Mouse (Mus musculus): ENCODE measurements at regions not wholly inside any gene's neighbourhood (a gene's known extent, or its start where the extent isn't known, plus 50 kb on each side); places are given as distances from the start of the nearest gene placed in this dataset.
"Not testable (repeated sequence)": the region's sequence is repeated elsewhere in the genome, so short reads cannot be mapped to it uniquely, and the experiment has no call there.

DNA sequence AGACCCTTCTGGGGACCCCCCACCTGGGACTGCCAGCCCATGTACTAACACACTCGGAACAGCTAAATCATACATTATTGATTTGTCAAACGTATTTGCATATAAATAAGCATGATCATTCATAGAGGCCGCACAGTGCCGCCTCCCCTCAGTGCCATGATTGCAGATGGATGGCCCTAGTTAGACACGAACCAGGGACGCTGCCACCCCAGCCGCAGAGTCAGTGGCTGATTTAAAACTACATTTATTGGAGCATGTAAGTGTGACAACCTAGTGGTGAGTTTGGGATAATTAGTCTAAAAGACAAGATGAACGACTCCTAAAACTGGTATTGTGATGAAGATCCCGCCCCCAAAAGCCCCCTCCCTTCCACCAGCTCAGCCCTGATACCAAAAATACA, 138.3 kb upstream of the Top1 start:
- DNase-seq (ENCODE audit: low spot score in 2 of 2): no peak

DNA sequence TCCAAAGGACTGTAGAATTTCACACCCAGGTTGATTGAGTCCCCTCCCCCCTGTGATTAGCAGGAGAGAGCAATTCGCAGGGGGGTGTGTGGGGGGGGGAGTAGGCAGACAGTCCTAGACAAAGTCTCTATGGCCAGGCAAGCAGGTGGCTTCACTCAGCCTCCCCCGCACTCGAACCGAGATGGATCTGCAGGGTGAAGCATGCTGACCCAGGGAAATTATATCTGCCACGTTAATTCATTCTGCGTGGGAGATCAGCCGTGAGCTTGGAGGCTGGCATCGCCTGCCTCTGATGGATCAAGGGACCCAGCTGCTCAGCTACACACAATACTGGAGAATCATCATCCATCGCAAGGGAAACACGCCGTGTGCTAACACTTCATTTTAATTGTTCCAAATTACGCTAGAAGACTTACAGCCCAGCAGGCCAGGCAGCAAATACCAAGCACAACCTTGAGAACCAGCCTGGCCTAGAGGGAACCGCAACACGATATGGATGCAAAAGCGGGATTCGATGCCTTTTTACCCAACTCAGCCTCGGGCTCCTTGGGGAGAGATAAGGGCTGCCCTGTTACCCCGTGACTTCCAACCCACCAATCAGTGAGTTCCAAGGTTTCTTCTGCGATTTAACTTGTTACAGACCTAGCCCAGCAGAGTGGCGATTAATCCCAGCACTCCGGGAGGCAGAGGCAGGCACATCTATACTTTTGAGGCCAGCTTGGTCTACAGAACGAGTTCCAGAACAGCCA, 137.7 kb upstream of the Top1 start:
- peak; percentile 7 to 10 for DNase-seq (ENCODE audit: low spot score in 2 of 2)

DNA sequence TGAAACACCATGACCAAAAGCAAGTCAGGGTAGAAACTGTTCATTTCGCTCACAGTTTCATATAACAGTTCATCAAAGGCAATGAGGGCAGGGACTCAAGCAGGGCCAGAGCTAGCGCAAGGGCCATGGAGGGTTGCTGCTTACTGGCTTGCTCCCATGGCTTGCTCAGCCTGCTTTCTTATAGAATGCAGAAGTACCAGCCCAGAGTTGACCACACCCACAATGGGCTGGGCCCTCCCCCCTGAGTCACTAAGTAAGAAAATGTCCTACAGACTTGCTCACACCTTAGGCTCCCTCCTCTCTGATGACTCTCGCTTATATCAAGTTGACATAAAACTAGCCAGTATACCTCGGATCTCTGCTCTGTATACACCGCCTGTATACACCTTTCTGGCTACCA, 135.5 kb upstream of the Top1 start:
- no peak for DNase-seq (ENCODE audit: low spot score in 2 of 2)

DNA sequence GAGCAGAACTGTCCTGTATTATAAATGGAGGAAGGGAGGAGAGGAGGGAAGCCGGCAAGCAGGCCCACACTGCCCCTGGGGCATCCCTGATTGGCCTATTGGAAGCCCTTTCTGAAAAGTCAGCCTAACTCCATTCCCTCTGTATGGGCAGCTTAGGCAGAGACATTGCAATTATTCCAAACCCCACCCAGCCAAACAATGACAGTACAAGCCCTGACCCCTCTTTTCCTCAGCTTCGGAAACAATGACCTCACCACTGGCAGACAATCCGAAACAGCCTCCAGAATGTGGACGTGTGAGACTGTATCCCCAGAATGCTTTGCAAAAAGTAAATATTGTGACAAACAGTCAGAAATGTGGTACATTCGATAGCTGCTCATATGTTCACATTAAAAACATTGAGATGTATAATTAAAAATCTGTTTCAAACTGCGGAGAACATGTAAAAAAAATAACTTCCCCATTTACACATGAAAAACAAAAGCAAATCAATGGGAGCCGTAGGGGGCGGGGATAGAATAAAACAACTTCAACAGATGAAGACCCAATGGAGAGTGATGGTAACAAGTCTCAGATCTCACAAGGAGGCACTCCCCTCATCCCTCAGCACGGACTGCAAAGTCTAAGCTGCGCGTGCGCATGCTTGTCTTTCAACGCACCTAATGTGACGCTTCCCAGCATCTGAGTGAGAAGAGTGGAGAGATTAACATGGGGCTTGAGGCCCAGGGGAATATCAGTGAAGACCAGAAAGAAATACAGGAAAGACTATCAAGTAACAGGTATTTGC, 134.9 kb upstream of the Top1 start:
- peak in 1 of 2 experiments; percentile 8 for DNase-seq (ENCODE audit: low spot score in 2 of 2)

DNA sequence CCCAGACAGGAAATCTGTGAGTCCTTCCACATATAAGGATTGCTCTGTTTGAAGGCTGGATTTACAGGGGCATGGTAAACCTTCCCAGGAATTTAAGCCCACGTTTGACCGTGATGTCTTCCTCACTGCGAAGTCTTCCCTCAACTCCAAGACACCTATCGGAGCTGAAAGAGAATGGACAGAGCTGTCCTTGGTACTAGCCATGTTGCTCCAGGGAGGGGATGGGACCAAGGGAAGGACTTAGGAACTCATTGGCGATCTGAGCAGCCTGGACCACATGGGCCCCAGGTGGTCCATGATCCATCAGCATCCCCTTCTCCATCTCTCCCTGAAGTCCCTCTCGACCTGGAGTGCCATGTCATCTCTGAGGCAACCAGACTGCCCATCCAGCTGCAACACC, 130.1 kb upstream of the Top1 start:
- DNase-seq (ENCODE audit: low spot score in 2 of 2): no peak

DNA sequence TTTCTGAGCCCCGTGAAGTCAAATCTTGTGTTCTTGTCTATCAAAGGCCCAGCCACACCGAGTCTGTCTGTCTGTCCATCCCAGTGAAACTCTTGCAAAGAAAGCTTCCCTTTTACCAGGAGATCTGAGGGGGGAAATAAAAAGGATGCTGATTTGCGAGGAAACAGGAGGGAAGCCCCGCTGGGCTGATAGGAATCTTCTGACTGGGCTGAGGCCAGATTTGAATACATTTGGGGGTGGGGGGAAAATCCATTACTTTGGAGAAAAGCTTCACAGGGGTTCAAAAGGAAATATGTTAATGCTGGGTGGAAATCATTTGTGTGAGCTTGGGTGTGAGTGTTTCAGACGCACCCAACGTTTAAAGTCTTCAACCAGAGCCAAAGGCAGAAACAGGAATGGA, 129.2 kb upstream of the Top1 start:
- DNase-seq (ENCODE audit: low spot score in 2 of 2): no peak

DNA sequence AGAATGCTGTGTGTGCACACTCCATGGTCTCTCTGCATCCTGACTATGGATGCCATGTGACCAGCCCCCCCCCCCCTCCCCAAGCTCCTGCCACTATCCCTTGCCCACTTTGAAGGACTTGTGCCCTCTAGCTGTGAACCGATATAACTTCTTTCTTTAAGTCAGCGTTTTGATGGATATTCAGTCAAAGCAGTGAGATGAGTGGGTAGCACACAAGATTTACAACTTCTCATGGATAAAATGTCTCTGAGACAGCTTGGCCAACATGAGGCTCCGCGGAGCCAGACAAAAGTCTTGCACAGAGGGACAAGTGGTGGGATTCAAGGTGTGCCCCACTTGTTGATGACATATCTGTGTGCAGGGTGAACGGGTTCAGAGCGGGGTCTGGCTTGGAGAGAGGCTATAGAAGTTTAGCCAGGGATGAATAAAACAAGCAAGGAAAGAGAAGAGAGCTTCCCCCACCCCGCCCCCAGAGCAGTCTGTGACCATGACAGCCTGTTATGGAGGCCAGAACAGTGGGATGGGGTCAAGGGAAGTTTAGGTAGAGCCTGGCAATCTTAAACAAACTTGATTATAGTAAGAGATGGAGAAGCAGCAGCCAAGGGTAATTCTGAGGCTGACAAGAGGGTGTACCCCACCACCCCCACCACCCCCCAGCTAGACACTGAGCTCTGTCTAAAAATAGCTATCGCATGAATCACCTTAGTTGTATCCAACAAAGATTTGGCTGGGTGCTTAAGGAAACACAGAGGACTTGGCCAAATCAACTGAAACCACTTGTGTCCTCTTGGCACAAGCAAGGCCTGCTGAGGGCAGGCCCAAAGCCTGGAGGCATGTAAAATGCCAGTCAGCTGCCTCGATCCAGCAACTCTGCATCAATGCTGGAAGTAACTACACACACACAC, 120.1 kb upstream of the Top1 start:
- no peak for DNase-seq (ENCODE audit: low spot score in 2 of 2)

DNA sequence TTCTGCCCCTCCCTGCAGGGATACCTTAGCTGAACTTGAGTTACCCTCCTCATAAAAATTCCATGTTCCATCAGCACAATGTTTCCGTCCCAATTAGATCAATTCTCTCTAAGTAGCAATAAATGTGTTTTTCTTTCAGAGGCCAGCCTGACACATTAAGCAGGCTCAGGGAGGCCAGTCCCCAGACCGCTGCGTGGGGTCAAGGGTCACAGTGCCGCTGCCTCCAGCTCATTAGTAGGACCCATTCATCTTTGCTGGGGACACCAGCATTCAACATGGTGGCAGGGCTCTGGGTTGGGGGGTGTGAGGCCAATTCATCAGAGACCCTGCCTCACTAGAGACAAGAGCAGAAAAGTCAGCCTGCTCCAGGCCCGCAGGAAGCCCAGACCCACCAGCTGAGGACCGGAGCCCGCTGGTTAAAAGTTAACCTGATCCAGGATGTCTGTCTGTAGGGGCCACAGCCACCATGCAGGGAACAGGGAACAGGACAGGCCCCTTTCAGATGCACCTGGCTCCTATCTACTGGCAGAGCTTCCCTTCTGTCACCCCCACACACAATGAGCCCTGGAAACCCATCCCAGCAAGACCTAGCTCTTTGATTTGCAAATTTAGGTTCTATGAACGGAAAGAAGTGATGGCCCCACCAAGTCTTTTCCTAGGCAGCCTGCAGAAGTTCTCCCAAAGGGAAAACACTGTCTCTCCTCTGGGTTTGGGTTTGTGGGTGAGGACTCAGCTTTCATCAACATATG, 119.1 kb upstream of the Top1 start:
- no peak for DNase-seq (ENCODE audit: low spot score in 2 of 2)

DNA sequence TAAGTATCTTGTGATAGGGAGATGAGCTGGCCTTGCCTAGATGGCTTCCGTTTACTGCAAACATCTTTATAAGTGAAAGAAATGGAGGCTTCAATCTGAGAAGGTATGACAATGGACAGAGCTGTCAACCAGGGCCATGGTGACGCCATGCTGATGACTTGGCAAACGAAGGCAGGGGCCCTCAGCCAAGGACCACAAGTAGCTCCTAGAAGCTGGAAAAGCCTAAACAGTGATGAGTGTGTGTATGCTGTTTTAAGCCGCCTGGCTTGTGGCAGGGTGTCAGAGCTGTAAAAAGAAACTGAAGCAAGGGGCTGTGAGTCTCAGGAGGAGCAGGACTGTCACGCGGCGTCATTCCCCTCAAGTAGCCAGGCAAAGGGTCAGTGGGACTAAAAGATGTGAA, 116.4 kb upstream of the Top1 start:
- no peak for DNase-seq (ENCODE audit: low spot score in 2 of 2)

DNA sequence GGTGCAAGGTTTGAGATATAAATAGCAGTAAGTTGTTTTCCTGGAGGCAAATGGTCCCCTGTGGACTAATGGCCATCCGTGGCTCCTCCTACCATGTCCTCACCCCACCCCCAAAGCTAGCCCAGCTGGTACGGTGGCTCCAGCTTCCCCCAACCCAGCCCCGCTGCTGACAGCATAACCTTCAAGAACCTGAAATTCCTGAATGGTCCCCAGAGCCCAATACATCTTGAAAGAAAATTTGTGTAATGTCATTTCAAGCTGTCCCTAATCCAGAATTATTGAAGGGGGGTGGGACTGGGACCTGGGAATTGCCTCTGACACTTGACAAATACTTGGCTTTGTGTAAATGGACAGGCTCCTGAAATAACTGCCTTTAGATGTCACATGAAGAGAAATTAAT, 115.3 kb upstream of the Top1 start:
- DNase-seq (ENCODE audit: low spot score in 2 of 2): no peak

DNA sequence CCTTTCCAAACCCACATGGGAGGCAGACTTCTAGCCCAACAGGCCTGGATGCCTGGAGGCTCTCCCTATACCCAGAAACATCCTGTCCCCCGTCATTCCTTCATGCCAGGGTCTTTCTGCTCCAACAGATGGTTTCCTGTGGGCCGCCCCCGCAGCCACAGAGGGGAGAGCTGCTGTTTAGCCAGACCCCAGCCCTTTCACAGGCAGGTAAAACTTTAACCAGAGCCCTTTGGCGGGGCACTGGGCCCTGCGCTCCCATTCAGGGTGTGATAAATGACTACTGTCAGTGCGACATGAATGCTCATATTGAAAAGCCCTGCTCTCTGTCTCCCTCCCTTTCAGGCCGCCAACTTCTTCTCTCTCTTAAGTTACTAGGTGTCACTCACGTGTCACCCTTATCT, 108.4 kb upstream of the Top1 start:
- no peak for DNase-seq (ENCODE audit: low spot score in 2 of 2)

DNA sequence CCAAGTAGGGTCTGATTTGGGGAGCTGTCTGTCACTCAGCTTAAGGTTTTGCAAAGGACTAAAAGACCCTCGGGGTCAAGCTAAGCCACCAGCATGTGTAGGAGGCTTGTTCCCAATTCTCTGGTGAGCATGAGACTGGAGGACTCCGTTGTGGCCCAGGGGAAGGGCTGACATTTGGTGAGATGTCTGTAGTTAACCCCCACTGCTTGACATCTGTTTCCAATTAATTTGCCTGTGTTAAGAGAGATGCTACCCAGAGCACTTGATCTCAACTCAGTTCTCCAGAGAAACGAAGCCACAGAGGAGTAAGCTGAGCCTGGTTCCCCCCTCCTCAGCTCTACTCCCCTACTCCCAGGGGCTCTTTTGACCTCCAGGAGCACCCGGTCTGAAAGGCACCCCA, 100.2 kb upstream of the Top1 start:
- DNase-seq (ENCODE audit: low spot score in 2 of 2): no peak

DNA sequence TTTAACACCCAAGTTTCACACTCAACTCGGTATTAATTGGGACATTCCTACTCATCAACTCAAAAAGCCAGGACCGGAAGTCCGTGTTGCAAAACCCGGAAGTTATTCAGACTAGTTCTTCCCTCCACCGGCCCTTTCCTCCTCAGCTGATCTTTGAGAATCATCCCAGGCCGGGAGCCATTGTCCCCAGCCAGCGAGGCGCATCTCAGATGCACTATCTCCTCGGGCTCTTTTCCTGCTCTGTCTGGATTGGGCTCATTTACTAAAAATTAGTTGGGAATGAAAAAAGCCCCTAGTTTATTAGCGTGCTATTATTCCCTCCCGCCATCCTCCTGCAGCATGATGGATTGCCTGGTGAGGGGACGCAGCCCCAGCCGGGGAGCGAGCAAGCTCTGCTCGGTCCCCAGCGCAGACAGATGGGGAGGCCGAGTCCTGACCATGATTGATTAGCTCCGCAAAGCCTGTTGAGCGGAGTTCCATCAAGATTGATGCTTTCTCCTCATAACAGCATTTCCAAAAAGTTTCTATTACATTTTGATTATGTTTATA, 93.5 kb upstream of the Top1 start:
- DNase-seq (ENCODE audit: low spot score in 2 of 2): no peak

DNA sequence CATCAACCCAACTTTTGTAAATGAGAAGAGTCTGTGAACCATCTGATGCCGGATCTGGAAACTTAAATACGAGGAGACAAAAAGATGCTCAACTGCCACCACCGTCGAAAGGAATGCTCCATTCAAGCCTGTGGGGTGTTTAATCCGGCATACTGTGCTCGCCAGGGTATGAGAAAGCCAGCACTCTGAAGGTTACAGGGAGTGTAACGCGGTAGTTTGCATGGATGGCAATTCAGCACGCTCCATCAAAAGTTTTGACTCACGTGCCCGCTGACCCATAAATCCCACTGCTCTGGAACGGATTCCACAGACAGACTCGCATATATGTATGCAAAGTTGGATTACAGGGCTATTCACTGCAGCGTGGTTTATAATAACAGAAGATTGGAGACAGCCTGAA, 84.0 kb upstream of the Top1 start:
- DNase-seq (ENCODE audit: low spot score in 2 of 2): no peak

DNA sequence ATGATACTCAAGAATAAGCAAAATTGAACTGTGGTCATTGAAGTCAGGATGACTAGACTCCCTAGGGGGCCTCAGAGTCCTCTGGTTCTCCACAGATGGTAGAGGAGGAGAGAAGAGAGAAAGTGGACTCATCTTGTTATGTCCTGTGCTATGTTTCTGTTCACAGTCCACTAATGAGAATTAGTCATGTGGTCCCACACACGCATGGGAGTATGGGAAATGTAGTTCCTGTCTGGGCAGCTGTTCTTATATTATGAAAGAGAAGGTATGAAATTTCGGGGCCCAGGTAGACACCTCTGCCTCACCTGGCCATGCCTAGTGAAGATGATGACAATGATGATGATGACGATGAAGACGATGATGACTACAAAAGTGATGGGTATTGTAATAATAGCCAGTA, 77.9 kb upstream of the Top1 start:
- DNase-seq (ENCODE audit: low spot score in 2 of 2): no peak

DNA sequence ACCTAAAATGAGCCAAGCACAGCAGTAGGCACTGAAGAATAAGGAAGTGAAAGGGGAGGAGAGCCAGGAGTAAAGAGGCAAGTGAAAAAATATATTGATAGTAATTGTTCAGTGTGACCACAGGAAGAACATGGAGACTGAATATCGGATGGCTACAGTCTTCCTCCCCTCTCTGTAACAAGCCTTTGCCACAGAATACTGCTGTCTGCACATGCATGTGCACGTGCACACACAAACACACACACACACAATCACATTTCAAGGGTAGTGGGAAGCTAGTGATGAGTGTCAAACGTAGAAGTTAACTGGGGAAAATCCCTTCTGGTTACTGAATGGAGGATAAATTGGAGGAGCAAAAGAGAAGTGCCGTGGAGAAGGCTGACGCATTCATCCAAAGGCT, 76.2 kb upstream of the Top1 start:
- no peak for DNase-seq (ENCODE audit: low spot score in 2 of 2)

DNA sequence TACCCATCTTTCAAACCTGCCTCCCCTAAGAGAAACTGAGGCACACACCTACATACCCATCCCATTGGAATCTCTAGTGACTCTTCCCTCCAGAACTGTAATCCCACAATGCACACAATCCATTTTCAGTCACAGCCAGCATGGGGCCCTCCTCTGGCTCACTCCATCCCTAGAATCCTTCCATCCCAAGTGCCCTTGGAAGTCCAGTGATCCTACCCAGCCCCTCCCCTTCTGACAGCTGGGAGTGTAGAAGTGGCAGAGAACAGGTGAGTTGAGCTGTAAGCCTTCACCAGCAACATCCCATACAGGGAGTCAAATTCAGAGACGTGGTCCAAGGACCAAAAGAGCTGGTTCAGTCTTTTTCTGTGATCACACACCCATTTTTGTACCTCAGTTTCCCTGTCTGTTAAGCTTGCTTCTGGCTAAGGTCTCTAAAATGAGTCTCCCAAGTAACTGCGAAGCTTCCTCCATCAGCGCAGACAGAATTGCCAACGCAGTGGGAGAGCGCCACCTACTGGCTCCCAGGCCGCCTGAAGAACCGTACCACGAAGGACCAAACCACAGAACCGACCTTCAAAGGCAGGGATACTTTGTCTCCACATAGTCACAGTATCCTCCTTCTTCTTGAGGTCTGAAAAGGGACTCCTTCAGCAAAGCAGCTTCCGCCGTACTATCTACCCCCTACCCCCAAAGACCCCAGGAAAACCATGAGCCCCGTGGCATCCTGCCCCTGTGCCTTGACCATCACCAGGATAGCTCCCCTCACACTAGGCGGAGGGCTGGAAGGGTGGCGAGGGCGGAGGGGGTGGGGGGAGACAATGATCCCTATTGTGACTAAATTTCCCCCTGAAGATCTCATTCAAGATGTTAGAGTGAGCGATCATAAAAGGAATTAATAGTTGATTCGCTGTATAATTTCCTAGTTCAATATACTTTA, 67.0 kb upstream of the Top1 start:
- peak; percentile 90 to 94 for DNase-seq (ENCODE audit: low spot score in 2 of 2)

DNA sequence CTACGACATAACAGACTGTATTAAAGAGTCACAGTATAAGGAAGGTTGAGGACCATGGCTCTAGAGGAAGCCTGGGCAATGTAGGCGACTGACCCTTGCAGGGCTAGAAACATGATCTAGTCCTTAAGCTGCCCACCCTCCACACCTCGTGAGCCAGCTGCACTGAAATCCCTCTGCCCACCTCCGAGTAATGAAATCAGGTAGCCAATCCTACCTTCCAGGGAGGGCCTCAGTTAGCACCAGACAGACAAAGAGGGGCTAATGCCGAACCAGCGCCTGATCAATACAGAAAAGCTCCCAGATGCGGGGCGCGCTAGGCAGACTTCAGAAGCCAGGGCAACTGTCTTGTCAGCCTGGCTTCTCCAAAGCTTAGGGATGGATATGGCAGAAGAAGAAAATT, 65.4 kb upstream of the Top1 start:
- no peak for DNase-seq (ENCODE audit: low spot score in 2 of 2)

DNA sequence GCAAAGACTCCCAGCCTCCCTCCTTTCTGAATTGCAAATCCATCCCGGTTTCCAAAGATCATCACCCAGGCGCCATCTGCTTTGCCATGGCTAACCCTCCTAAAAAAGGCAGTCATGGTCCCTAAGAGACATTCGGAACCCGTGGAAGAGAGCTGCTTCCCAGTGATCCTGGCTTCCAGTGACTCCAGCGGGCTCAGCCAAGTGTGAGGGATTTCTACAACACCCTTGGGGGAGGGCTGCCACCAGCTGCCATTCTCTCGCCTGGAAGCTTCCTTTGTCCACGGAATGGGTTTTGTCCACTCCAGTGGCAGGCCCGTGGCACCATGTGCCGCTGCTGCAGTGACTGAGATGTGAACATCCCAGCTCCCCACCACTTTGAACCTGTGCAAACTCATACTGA, 64.7 kb upstream of the Top1 start:
- DNase-seq (ENCODE audit: low spot score in 2 of 2): no peak

DNA sequence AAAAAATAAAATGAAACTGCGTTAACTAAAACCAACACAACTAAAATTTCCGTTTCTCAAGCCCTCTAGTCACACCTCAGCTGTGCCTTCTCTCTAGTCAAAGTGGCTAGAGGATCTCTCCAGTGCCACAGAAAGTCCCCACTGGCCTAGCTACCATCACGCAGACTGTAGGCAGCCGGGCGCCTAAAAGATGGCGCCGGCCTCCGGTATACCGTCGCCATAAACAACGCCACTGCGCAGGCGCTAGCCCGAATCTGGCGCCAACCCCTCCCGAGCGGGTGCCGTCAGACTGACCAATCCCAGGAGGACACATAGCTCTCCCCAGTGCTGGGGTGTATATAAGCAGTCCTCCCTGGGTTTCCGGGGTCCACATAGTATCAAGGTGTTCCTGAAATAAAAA, 62.7 kb upstream of the Top1 start:
- DNase-seq (ENCODE audit: low spot score in 2 of 2): not testable (repeated sequence)

Measured in right cerebral cortex, adult 2 months (tissue).